Mouse (Mus musculus): ENCODE measurements around the gene Il2rg. TPM values are rescaled to one million over a fixed set of nuclear protein-coding genes. Genes with fewer than 3 reads are reported as not detected.

The Il2rg gene
- polyA plus RNA-seq, 1 experiment from 2014 or later = 6.8 TPM

GRCm38 (mm10) chrX:101290111-101290510, 22.1 kb upstream of the Il2rg start:
- no peak overlapping the region for H3K4me2 ChIP-seq (ENCODE audit: low read length)
- H3K36me3 ChIP-seq (ENCODE audit: control insufficient read depth, insufficient read depth, low read length) = peaks cover 12% of the 10 kb centered on the region
- H3K9me3 ChIP-seq (ENCODE audit: control insufficient read depth, low read length) = no peaks in the 10 kb centered on the region
- no peak overlapping the region for H3K27ac ChIP-seq (ENCODE audit: low read depth, low read length)
- H3K9ac ChIP-seq (ENCODE audit: low read depth, low read length) = no peak overlapping the region
- no peaks in the 10 kb centered on the region for H3K4me1 ChIP-seq (ENCODE audit: control insufficient read depth, insufficient read depth, low read depth, low read length)
- no peak for ATAC-seq
- H3K4me3 ChIP-seq (ENCODE audit: low read length) = no peak overlapping the region
- no peaks in the 10 kb centered on the region; the same call in 1 of the 2 replicates for H3K27me3 ChIP-seq (replicated peaks; ENCODE audit: control insufficient read depth, insufficient read depth, low read length)
- WGBS = 92% methylated on average over 10 of the region's 10 CpGs

DNA sequence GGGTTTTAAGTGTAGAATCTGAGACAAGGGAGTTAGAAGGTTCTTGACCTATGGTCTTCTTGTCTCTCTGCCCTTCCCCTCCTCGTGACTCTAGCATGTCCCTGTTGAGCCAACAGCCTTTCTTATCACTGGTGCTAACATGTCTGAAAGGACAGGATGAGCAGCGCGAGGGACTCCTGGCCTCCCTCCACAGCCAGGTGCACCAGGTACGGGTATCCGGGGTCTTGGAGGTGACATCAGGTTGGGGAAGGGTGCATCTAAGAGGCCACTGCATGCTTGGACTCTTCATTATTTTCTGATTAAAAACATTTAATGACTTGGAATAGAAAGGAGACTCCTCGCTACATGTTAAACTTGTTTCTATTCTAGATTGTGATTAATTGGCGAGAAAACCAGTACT, 21.0 kb upstream of the Il2rg start:
- Histone ChIP-seq H3K27ac (ENCODE audit: low read depth, low read length) (no peak overlapping the region), H3K4me2 (ENCODE audit: low read length) (no peak overlapping the region), H3K9me3 (ENCODE audit: control insufficient read depth, low read length) (no peaks in the 10 kb centered on the region), H3K27me3 (replicated peaks; ENCODE audit: control insufficient read depth, insufficient read depth, low read length) (no peaks in the 10 kb centered on the region; the same call in 1 of the 2 replicates), H3K4me3 (ENCODE audit: low read length) (no peak overlapping the region), H3K9ac (ENCODE audit: low read depth, low read length) (no peak overlapping the region), H3K36me3 (ENCODE audit: control insufficient read depth, insufficient read depth, low read length) (peaks cover 13% of the 10 kb centered on the region), H3K4me1 (ENCODE audit: control insufficient read depth, insufficient read depth, low read depth, low read length) (no peaks in the 10 kb centered on the region)
- no peak for ATAC-seq
- WGBS = 93% methylated on average over 7 of the region's 7 CpGs

GRCm38 (mm10) chrX:101288432-101288831, 20.4 kb upstream of the Il2rg start:
- Histone ChIP-seq H3K27me3 (replicated peaks; ENCODE audit: control insufficient read depth, insufficient read depth, low read length) (no peaks in the 10 kb centered on the region; the same call in 1 of the 2 replicates), H3K9me3 (ENCODE audit: control insufficient read depth, low read length) (no peaks in the 10 kb centered on the region), H3K4me2 (ENCODE audit: low read length) (no peak overlapping the region), H3K9ac (ENCODE audit: low read depth, low read length) (no peak overlapping the region), H3K4me1 (ENCODE audit: control insufficient read depth, insufficient read depth, low read depth, low read length) (no peaks in the 10 kb centered on the region), H3K27ac (ENCODE audit: low read depth, low read length) (no peak overlapping the region), H3K36me3 (ENCODE audit: control insufficient read depth, insufficient read depth, low read length) (peaks cover 13% of the 10 kb centered on the region), H3K4me3 (ENCODE audit: low read length) (no peak overlapping the region)
- WGBS = 92% methylated on average over 6 of the region's 6 CpGs
- no peak for ATAC-seq

DNA sequence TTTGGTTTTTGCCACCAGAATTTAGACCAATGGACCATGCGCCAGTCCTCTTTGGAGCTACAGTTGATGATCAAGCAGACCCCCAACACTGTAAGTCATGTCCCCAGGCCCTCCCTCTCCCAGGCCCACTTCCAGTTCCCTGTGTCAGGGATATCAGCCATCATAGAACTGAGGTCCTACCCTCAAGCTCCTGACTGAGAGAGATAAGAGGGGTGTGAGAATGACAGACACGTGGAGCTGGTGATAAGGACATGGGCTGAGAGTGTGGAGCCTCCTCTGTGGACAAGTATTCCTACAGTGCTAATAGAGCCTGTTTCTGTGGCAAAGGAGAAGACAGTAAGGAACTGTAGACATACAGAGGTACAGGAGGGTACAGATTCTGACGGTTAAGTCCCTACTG, 19.5 kb upstream of the Il2rg start:
- no peak for ATAC-seq
- H3K9me3 ChIP-seq (ENCODE audit: control insufficient read depth, low read length) = no peaks in the 10 kb centered on the region
- no peaks in the 10 kb centered on the region; the same call in 1 of the 2 replicates for H3K27me3 ChIP-seq (replicated peaks; ENCODE audit: control insufficient read depth, insufficient read depth, low read length)
- H3K36me3 ChIP-seq (ENCODE audit: control insufficient read depth, insufficient read depth, low read length) = peaks cover 13% of the 10 kb centered on the region
- 89% methylated on average over 3 of the region's 3 CpGs for WGBS
- no peak overlapping the region for H3K9ac ChIP-seq (ENCODE audit: low read depth, low read length)
- H3K4me3 ChIP-seq (ENCODE audit: low read length) = no peak overlapping the region
- H3K4me1 ChIP-seq (ENCODE audit: control insufficient read depth, insufficient read depth, low read depth, low read length) = no peaks in the 10 kb centered on the region
- no peak overlapping the region for H3K4me2 ChIP-seq (ENCODE audit: low read length)
- no peak overlapping the region for H3K27ac ChIP-seq (ENCODE audit: low read depth, low read length)

GRCm38 (mm10) chrX:101285953-101286670, 18.1 kb upstream of the Il2rg start:
- ATAC-seq = peak; percentile 30; the same call in 1 of the 2 replicates
- no peaks in the 10 kb centered on the region for H3K9me3 ChIP-seq (ENCODE audit: control insufficient read depth, low read length)
- WGBS = 95% methylated on average over 14 of the region's 14 CpGs

GRCm38 (mm10) chrX:101285534-101285933, 17.5 kb upstream of the Il2rg start:
- Histone ChIP-seq H3K4me2 (ENCODE audit: low read length) (no peak overlapping the region), H3K9ac (ENCODE audit: low read depth, low read length) (no peak overlapping the region), H3K4me1 (ENCODE audit: control insufficient read depth, insufficient read depth, low read depth, low read length) (no peaks in the 10 kb centered on the region), H3K36me3 (ENCODE audit: control insufficient read depth, insufficient read depth, low read length) (peaks cover 15% of the 10 kb centered on the region), H3K27ac (ENCODE audit: low read depth, low read length) (no peak overlapping the region), H3K9me3 (ENCODE audit: control insufficient read depth, low read length) (no peaks in the 10 kb centered on the region), H3K4me3 (ENCODE audit: low read length) (no peak overlapping the region), H3K27me3 (replicated peaks; ENCODE audit: control insufficient read depth, insufficient read depth, low read length) (no peaks in the 10 kb centered on the region)
- ATAC-seq = peak; percentile 68
- 29% methylated on average over 6 of the region's 6 CpGs for WGBS

More at GRCm38 (mm10) chrX:101285953-101286670, 18.1 kb upstream of the Il2rg start:
- peaks cover 13% of the 10 kb centered on the region for H3K36me3 ChIP-seq (ENCODE audit: control insufficient read depth, insufficient read depth, low read length)
- no peak overlapping the region for H3K4me3 ChIP-seq (ENCODE audit: low read length)
- H3K27ac ChIP-seq (ENCODE audit: low read depth, low read length) = no peak overlapping the region
- H3K27me3 ChIP-seq (replicated peaks; ENCODE audit: control insufficient read depth, insufficient read depth, low read length) = no peaks in the 10 kb centered on the region
- no peak overlapping the region for H3K4me2 ChIP-seq (ENCODE audit: low read length)
- H3K4me1 ChIP-seq (ENCODE audit: control insufficient read depth, insufficient read depth, low read depth, low read length) = no peaks in the 10 kb centered on the region
- no peak overlapping the region for H3K9ac ChIP-seq (ENCODE audit: low read depth, low read length)

GRCm38 (mm10) chrX:101282813-101283212, 14.8 kb upstream of the Il2rg start:
- Histone ChIP-seq H3K27ac (ENCODE audit: low read depth, low read length) (no peak overlapping the region), H3K36me3 (ENCODE audit: control insufficient read depth, insufficient read depth, low read length) (peaks cover 6% of the 10 kb centered on the region; the same call in 1 of the 2 replicates), H3K4me2 (ENCODE audit: low read length) (no peak overlapping the region), H3K9ac (ENCODE audit: low read depth, low read length) (no peak overlapping the region), H3K4me3 (ENCODE audit: low read length) (no peak overlapping the region), H3K27me3 (replicated peaks; ENCODE audit: control insufficient read depth, insufficient read depth, low read length) (no peaks in the 10 kb centered on the region), H3K4me1 (ENCODE audit: control insufficient read depth, insufficient read depth, low read depth, low read length) (no peaks in the 10 kb centered on the region), H3K9me3 (ENCODE audit: control insufficient read depth, low read length) (no peaks in the 10 kb centered on the region)
- 75% methylated on average over 6 of the region's 6 CpGs for WGBS
- no peak for ATAC-seq

DNA sequence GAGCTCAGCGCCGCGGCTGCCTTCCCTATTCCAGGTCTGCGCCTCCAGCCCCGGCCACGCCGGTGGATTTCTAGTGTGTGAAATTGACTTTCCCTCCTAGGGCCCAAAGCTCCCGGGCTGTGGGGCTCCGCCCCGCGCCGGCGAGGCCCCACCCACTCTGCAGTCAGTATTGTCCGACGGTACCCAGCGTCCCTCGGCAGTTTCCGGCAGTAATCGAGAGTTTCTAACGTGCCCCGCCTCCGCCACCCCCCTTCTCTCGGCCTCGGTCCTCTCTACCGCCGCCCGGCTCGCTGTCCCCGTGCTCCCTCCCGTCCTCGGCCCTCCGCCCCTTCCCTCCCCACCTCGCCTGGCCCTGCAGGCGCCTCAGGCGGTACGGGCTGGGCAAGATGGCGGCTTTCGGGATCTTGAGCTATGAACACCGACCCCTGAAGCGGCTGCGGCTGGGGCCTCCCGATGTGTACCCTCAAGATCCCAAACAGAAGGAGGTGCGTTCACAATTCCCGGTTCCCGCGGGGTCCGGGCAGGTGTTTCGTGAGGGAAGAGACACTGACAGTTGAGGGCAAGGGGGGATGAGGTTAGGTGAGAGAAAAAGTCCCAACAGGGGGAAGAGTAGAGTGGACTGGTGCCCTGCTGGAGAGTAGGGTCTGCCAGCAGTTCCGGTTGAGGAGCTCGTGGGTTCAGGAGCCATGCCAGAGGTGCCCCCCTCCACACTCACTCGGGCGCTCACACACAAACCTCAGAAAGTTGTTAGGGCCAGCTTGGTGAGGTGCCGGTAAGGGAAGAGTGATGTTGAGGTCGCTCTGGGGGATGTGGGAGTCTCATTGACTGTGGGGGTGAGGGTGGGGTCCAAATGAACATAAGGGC, 6.1 kb upstream of the Il2rg start, which contains the start of gene Med12:
TSS of gene Med12 (plus strand) at position 156 of the 864 bp plus-strand sequence.
- Histone ChIP-seq H3K36me3 (ENCODE audit: control insufficient read depth, insufficient read depth, low read length) (no peaks in the 10 kb centered on the region), H3K4me1 (ENCODE audit: control insufficient read depth, insufficient read depth, low read depth, low read length) (no peaks in the 10 kb centered on the region; the same call in 1 of the 2 replicates), H3K27me3 (replicated peaks; ENCODE audit: control insufficient read depth, insufficient read depth, low read length) (no peaks in the 10 kb centered on the region), H3K4me3 (ENCODE audit: low read length) (peak within 1 kb of the TSS; percentile 52), H3K9me3 (ENCODE audit: control insufficient read depth, low read length) (no peaks in the 10 kb centered on the region), H3K9ac (ENCODE audit: low read depth, low read length) (peak within 1 kb of the TSS; percentile 66), H3K4me2 (ENCODE audit: low read length) (peak within 1 kb of the TSS; percentile 54), H3K27ac (ENCODE audit: low read depth, low read length) (peak within 1 kb of the TSS; percentile 59; the same call in 1 of the 2 replicates)
- WGBS = 13% methylated on average over 43 of the region's 54 CpGs
- ATAC-seq = peak; percentile 98

- Histone ChIP-seq H3K4me1 (ENCODE audit: control insufficient read depth, insufficient read depth, low read depth, low read length) (no peaks in the 10 kb centered on the region; the same call in 1 of the 2 replicates), H3K4me2 (ENCODE audit: low read length) (peak overlapping the region; percentile 49), H3K27me3 (replicated peaks; ENCODE audit: control insufficient read depth, insufficient read depth, low read length) (no peaks in the 10 kb centered on the region), H3K36me3 (ENCODE audit: control insufficient read depth, insufficient read depth, low read length) (no peaks in the 10 kb centered on the region), H3K27ac (ENCODE audit: low read depth, low read length) (no peak overlapping the region), H3K9ac (ENCODE audit: low read depth, low read length) (peak overlapping the region; percentile 66), H3K9me3 (ENCODE audit: control insufficient read depth, low read length) (no peaks in the 10 kb centered on the region), H3K4me3 (ENCODE audit: low read length) (peak overlapping the region; percentile 52)
- 15% methylated on average over 6 of the region's 6 CpGs for WGBS
- ATAC-seq = peak; percentile 5; the same call in 1 of the 2 replicates
Measured at GRCm38 (mm10) chrX:101273410-101273809, 5.4 kb upstream of the Il2rg start.
